Comparison of ENCODE assay signal across 10 mouse cellular contexts in genomic region chr17:28287578-28287977, GRCm38 (mm10). TPM values are rescaled to one million over a fixed set of nuclear protein-coding genes. Genes with fewer than 3 reads are reported as not detected.
DNase-seq lines count a peak whose midpoint lies in the region; ATAC-seq and TF ChIP-seq lines count a peak whose summit lies in the region.
"Had no signal": no experiment of that assay in that cellular context is flagged by ENCODE, and none has a peak within 500 bp of the region (broad histone marks: within the 10 kb centered on the region; RNA-seq: fewer than 3 reads in every experiment).

No protein-coding gene starts in this region.

- peaks cover 7% of the 10 kb centered on the region; the same call in 1 of the 2 replicates for H3K36me3 ChIP-seq in kidney, embryonic 16.5 days (ENCODE audit: insufficient read depth, low read length)
- H3K36me3 ChIP-seq in ES-Bruce4 (ENCODE audit: control insufficient read depth, insufficient read depth, low read length, poor library complexity, severe bottlenecking) = no peaks in the 10 kb centered on the region
- no peaks in the 10 kb centered on the region for H3K36me3 ChIP-seq in intestine, embryonic 14.5 days (ENCODE audit: control insufficient read depth, insufficient read depth, low read length)
- H3K36me3 ChIP-seq in liver, embryonic 13.5 days = peaks cover 20% of the 10 kb centered on the region

- no peak for TF ChIP-seq EP300 in ES-Bruce4 (IDR thresholded peaks at IDR 0.05; ENCODE audit: insufficient read depth, low read depth, low read length)

- no peak for TF ChIP-seq POLR2A in ES-Bruce4 (IDR thresholded peaks at IDR 0.05; ENCODE audit: insufficient read depth, low read length)

- no peak overlapping the region for H3K4me2 ChIP-seq in kidney, embryonic 16.5 days (replicated peaks; ENCODE audit: low read depth, low read length)
- no peak overlapping the region for H3K4me2 ChIP-seq in intestine, embryonic 14.5 days (ENCODE audit: low read length)
- H3K4me2 ChIP-seq in liver, embryonic 13.5 days = no peak overlapping the region

- DNase-seq in kidney, adult 11 months = peak; percentile 67
- no peak for DNase-seq in intestine, embryonic 14.5 days (ENCODE audit: low spot score)
- no peak for DNase-seq in liver, embryonic 13.5 days
- DNase-seq in left cerebral cortex, postnatal 36 days (ENCODE audit: low spot score in 2 of 2) = no peak
- no peak for DNase-seq in ovary, adult 18-20 months (ENCODE audit: low spot score)
- DNase-seq in right cerebral cortex, postnatal 36 days (ENCODE audit: low spot score in 2 of 2) = no peak
- DNase-seq: gastrocnemius, postnatal 14 days; right cerebral cortex, postnatal 14 days had no signal

- peaks cover 58% of the 10 kb centered on the region for H3K4me1 ChIP-seq in kidney, embryonic 16.5 days (ENCODE audit: insufficient read depth, low read length)
- no peaks in the 10 kb centered on the region for H3K4me1 ChIP-seq in ES-Bruce4 (ENCODE audit: control insufficient read depth, insufficient read depth, low read length)
- H3K4me1 ChIP-seq in intestine, embryonic 14.5 days (replicated peaks; ENCODE audit: control insufficient read depth, insufficient read depth, low read length) = peaks cover 17% of the 10 kb centered on the region
- H3K4me1 ChIP-seq in liver, embryonic 13.5 days (replicated peaks) = peaks cover 37% of the 10 kb centered on the region

- H3K9ac ChIP-seq in kidney, embryonic 16.5 days (replicated peaks; ENCODE audit: low read length) = no peak overlapping the region
- no peak overlapping the region for H3K9ac ChIP-seq in ES-Bruce4 (ENCODE audit: low read depth, poor library complexity, severe bottlenecking)
- H3K9ac ChIP-seq in intestine, embryonic 14.5 days (ENCODE audit: low read length) = no peak overlapping the region
- H3K9ac ChIP-seq in liver, embryonic 13.5 days = no peak overlapping the region

- 57% methylated on average over 8 of the region's 8 CpGs for WGBS in kidney, embryonic 16.5 days
- WGBS in intestine, embryonic 14.5 days = 59% methylated on average over 8 of the region's 8 CpGs
- WGBS in liver, embryonic 13.5 days (ENCODE audit: insufficient replicate concordance) = 55% methylated on average over 8 of the region's 8 CpGs

- intact Hi-C loops in left cerebral cortex, postnatal 36 days (cut with DNase I) = no loop called here

- no peak for ATAC-seq in kidney, embryonic 16.5 days (ENCODE audit: low FRiP score, low TSS enrichment)
- peak; percentile 59 for ATAC-seq in intestine, embryonic 14.5 days (replicated peaks; ENCODE audit: low FRiP score, low TSS enrichment, low read depth)
- peak; percentile 54 for ATAC-seq in liver, embryonic 13.5 days (ENCODE audit: low read depth)

- no peaks in the 10 kb centered on the region for H3K9me3 ChIP-seq in kidney, embryonic 16.5 days (ENCODE audit: low read length)
- H3K9me3 ChIP-seq in ES-Bruce4 (replicated peaks; ENCODE audit: control insufficient read depth, insufficient read depth, low read length, poor library complexity, severe bottlenecking) = no peaks in the 10 kb centered on the region
- H3K9me3 ChIP-seq in intestine, embryonic 14.5 days (ENCODE audit: control insufficient read depth, low read length) = no peaks in the 10 kb centered on the region
- no peaks in the 10 kb centered on the region for H3K9me3 ChIP-seq in liver, embryonic 13.5 days (replicated peaks)

- H3K4me3 ChIP-seq in kidney, embryonic 16.5 days (ENCODE audit: low read length) = no peak overlapping the region
- H3K4me3 ChIP-seq in ES-Bruce4 (ENCODE audit: low read depth, low read length) = no peak overlapping the region
- H3K4me3 ChIP-seq in intestine, embryonic 14.5 days (ENCODE audit: low read depth, low read length) = no peak overlapping the region
- no peak overlapping the region for H3K4me3 ChIP-seq in liver, embryonic 13.5 days (replicated peaks)

- H3K27ac ChIP-seq in kidney, embryonic 16.5 days (ENCODE audit: low read length) = no peak overlapping the region; the same call in 1 of the 2 replicates
- H3K27ac ChIP-seq in ES-Bruce4 (ENCODE audit: insufficient read depth, low read length) = 0 out of 2 replicates have a peak overlapping the region, but pooled peaks have one; percentile 17
- H3K27ac ChIP-seq in intestine, embryonic 14.5 days (ENCODE audit: low read depth) = no peak overlapping the region
- no peak overlapping the region for H3K27ac ChIP-seq in liver, embryonic 13.5 days

- no peaks in the 10 kb centered on the region for H3K27me3 ChIP-seq in kidney, embryonic 16.5 days (ENCODE audit: insufficient read depth, low read length)
- H3K27me3 ChIP-seq in ES-Bruce4 (ENCODE audit: control insufficient read depth, insufficient read depth, low read length, poor library complexity, severe bottlenecking) = no peaks in the 10 kb centered on the region
- no peaks in the 10 kb centered on the region for H3K27me3 ChIP-seq in intestine, embryonic 14.5 days (replicated peaks; ENCODE audit: control insufficient read depth, insufficient read depth, low read length)
- no peaks in the 10 kb centered on the region for H3K27me3 ChIP-seq in liver, embryonic 13.5 days

- TF ChIP-seq CTCF in ES-Bruce4 (IDR thresholded peaks at IDR 0.05; ENCODE audit: low read depth, low read length) = no peak

RNA-seq across cellular contexts. Expression of gene Fance, which starts 25.7 kb away (rescaled TPM):
- polyA plus RNA-seq in kidney, embryonic 16.5 days (2015; fragmentation: Nextera tagmentation; extraction: Ambion mirVana) = 32.3 and 34.0 TPM in 2 replicates
- polyA plus RNA-seq in ES-Bruce4 (2011; ENCODE audit: insufficient read depth, insufficient read length, low read depth, missing spikeins) = 56.8 and 64.7 TPM in 2 replicates
- polyA plus RNA-seq in intestine, embryonic 14.5 days (2014; fragmentation: Nextera tagmentation; extraction: Ambion mirVana) = 27.3 and 33.7 TPM in 2 replicates
- 11.3 and 13.5 TPM in 2 replicates for polyA plus RNA-seq in liver, embryonic 13.5 days (2015; fragmentation: Nextera tagmentation; extraction: Ambion mirVana)
- 10 to 100 TPM; 21.6 to 29.5 TPM for total RNA-seq in left cerebral cortex, postnatal 36 days (2021)

RNA-seq across cellular contexts. Expression of gene Rpl10a, which starts 40.7 kb away (rescaled TPM):
- 543 and 653 TPM in 2 replicates for polyA plus RNA-seq in kidney, embryonic 16.5 days (2015; fragmentation: Nextera tagmentation; extraction: Ambion mirVana)
- 1,875 and 2,151 TPM in 2 replicates for polyA plus RNA-seq in ES-Bruce4 (2011; ENCODE audit: insufficient read depth, insufficient read length, low read depth, missing spikeins)
- 909 and 955 TPM in 2 replicates for polyA plus RNA-seq in intestine, embryonic 14.5 days (2014; fragmentation: Nextera tagmentation; extraction: Ambion mirVana)
- polyA plus RNA-seq in liver, embryonic 13.5 days (2015; fragmentation: Nextera tagmentation; extraction: Ambion mirVana) = 372 and 464 TPM in 2 replicates
- 100 to 1,000 TPM; 289 to 354 TPM for total RNA-seq in left cerebral cortex, postnatal 36 days (2021)

RNA-seq across cellular contexts. Expression of gene Ppard, which starts 55.1 kb away (rescaled TPM):
- polyA plus RNA-seq in kidney, embryonic 16.5 days (2015; fragmentation: Nextera tagmentation; extraction: Ambion mirVana) = 2.1 and 2.2 TPM in 2 replicates
- polyA plus RNA-seq in ES-Bruce4 (2011; ENCODE audit: insufficient read depth, insufficient read length, low read depth, missing spikeins) = 24.0 and 25.2 TPM in 2 replicates
- 2.1 and 2.5 TPM in 2 replicates for polyA plus RNA-seq in intestine, embryonic 14.5 days (2014; fragmentation: Nextera tagmentation; extraction: Ambion mirVana)
- polyA plus RNA-seq in liver, embryonic 13.5 days (2015; fragmentation: Nextera tagmentation; extraction: Ambion mirVana) = 1.3 and 1.4 TPM in 2 replicates
- 10 to 100 TPM; 28.7 to 30.2 TPM for total RNA-seq in left cerebral cortex, postnatal 36 days (2021)
